Mouse (Mus musculus): Measurements from ENCODE around the gene Fgfr2. TPM values are rescaled to one million over a fixed set of nuclear protein-coding genes. Genes with fewer than 3 reads are reported as not detected.

Fgfr2 gene
- polyA plus RNA-seq, 1 experiment from 2014 or later: 33.9 TPM

DNA sequence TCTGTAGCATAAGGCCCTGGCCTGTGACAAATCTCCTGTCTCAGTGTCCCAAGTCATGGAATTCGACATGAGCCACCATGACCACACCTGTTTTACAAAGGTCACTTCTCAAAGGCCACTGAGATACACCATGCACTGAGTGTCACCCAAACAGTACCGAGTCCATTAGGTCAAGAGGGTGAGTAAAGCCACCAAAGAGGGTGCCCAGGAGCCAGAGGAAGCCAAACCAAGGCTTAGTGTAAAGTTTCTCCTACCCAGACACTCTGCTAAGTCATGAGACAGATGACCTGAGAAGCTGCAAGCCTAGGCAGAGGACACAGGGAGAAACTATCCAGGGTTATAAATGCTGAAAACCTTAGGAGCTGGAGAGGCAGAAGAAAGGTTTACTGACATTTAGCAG, 361.7 kb downstream of the Fgfr2 start:
- Histone ChIP-seq H3K9me3 (no peaks in the 10 kb centered on the region), H3K27ac (no peak overlapping the region), H3K27me3 (no peaks in the 10 kb centered on the region), H3K9ac (no peak overlapping the region), H3K4me3 (no peak overlapping the region), H3K4me1 (replicated peaks) (peaks cover 16% of the 10 kb centered on the region), H3K36me3 (peaks cover 42% of the 10 kb centered on the region), H3K4me2 (no peak overlapping the region)
- WGBS: 96% methylated on average over 2 of the region's 2 CpGs
- no peak for ATAC-seq (ENCODE audit: low FRiP score)

DNA sequence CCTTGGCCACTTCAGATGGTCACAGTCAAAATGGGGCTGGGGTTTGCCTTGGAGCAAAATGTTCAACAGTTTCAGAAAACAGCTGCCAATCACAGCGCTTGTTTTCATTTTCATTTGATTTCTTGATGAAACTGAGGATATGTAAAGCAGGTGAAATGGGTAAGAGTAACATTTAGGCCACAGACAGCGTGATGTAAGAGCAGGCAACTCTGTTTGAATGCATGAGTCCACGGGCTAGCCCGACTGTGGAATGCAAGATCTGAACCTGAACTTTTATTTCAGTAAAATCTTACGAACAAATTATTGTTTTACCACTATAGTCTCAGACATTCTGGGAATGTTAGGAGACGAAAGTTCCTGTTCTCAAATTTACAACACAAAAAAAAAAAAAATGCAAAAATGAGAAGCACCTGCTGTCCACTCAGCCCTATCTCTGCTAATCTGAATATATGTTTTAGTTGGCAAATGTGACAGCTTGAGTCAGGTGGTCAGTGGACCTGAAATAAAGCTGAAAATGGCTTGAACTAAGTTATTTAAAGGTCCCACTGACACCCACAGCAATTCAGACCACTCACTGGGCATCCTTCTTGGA, 362.5 kb downstream of the Fgfr2 start:
- H3K9ac ChIP-seq: no peak overlapping the region
- peaks cover 42% of the 10 kb centered on the region for H3K36me3 ChIP-seq
- H3K9me3 ChIP-seq: no peaks in the 10 kb centered on the region
- H3K27me3 ChIP-seq: no peaks in the 10 kb centered on the region
- peak overlapping the region; percentile 62; the same call in 1 of the 2 replicates for H3K27ac ChIP-seq
- WGBS: 95% methylated on average over 6 of the region's 6 CpGs
- H3K4me3 ChIP-seq: no peak overlapping the region
- peaks cover 15% of the 10 kb centered on the region for H3K4me1 ChIP-seq (replicated peaks)
- H3K4me2 ChIP-seq: no peak overlapping the region
- ATAC-seq (ENCODE audit: low FRiP score): no peak

DNA sequence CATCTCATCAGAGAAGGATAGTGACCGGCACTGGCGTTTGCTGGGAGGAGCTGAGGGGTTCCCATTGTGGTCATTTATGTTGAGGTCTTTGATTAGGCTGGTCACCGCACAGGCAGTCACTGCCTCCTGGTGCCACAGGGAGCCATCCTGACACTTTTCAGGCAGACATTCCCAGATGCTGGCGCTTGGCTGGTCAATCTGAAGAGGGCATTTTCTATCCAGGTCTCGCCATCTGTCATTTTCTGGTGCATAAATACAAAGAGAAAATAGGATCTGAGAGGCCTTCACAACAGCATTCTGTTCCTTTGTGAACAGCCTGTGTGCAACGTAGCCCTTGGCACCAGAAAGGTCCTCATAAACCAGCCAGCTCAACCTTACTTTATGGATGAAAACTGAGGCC, 363.2 kb downstream of the Fgfr2 start:
- Histone ChIP-seq H3K4me3 (no peak overlapping the region), H3K36me3 (peaks cover 42% of the 10 kb centered on the region), H3K4me1 (replicated peaks) (peaks cover 18% of the 10 kb centered on the region), H3K27ac (peak overlapping the region; percentile 62; the same call in 1 of the 2 replicates), H3K9ac (no peak overlapping the region; the same call in 1 of the 2 replicates), H3K4me2 (no peak overlapping the region), H3K27me3 (no peaks in the 10 kb centered on the region), H3K9me3 (no peaks in the 10 kb centered on the region)
- whole genome bisulfite sequencing: 57% methylated on average over 6 of the region's 6 CpGs
- ATAC-seq (ENCODE audit: low FRiP score): no peak

DNA sequence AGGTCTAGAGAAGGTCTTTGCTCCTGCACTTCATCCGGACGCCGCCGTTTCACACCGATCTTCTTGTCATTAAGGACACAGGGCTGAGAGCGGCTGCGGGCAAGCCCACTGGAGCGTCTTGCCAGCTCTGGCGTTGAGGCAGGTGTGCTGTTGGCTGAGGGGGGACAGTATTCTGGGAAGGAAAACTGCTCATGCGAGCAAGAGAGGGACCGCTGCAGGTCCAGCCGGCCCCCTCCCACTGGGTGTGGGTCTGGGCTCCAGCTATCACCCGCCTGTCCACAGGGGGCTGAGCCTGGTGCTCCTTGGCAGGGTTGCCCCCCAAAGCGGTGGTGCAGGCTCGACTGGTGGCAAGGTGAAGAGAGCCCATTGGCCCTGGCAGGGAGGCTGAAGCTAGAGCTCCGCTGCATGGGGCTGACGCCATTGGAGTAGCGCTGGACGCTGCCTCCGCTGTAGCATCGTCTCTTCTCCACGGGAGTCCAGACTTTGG, 363.7 kb downstream of the Fgfr2 start:
- no peak for ATAC-seq (ENCODE audit: low FRiP score)
- WGBS: 89% methylated on average over 22 of the region's 22 CpGs
- Histone ChIP-seq H3K4me2 (no peak overlapping the region), H3K9me3 (no peaks in the 10 kb centered on the region), H3K36me3 (peaks cover 42% of the 10 kb centered on the region), H3K4me1 (replicated peaks) (peaks cover 23% of the 10 kb centered on the region), H3K9ac (no peak overlapping the region; the same call in 1 of the 2 replicates), H3K4me3 (no peak overlapping the region), H3K27ac (0 out of 2 replicates have a peak overlapping the region, but pooled peaks have one; percentile 26), H3K27me3 (no peaks in the 10 kb centered on the region)

DNA sequence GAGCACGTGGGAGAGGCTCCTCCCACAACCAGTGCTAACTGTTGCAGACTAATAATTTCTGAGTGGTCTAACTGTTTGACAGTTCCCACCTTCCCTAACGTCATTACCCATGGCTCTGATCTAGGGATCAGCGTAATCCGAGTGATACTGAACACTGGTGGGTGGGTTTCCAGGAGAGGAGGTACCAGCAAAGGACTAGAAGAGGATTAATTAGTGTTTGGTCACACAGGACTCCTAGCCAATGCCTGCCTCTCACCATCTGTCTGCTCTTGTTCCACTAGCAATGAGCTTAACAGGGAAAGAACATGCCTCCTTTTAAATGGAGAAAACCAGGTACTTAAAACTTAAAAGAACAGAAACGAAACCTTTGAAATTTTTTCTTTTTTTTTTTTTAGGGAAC, 364.3 kb downstream of the Fgfr2 start:
- Histone ChIP-seq H3K9ac (no peak overlapping the region), H3K4me3 (no peak overlapping the region), H3K36me3 (peaks cover 37% of the 10 kb centered on the region), H3K27me3 (no peaks in the 10 kb centered on the region), H3K9me3 (no peaks in the 10 kb centered on the region), H3K27ac (no peak overlapping the region), H3K4me1 (replicated peaks) (peaks cover 29% of the 10 kb centered on the region), H3K4me2 (no peak overlapping the region)
- ATAC-seq (ENCODE audit: low FRiP score): no peak
- 78% methylated on average over 5 of the region's 5 CpGs for WGBS

DNA sequence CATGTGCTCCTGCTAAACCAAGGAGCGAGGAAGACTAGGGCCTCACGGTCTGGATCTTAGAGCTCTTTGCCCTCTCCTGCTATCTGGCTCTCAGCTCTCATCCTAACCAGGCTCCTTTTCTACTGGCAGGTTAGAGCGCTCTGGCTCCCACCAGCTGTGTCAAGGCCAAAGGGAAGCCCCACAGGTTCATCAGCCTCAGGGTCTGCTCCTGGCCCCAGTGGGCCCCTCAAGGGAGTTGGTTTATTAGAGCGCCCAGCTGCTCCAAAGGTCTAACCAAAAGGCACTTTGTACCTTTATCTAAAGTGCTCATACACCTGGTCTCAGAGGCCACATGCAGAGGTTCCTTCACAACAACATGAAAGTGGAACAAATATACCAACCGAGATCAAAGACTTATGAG, 366.8 kb downstream of the Fgfr2 start:
- Histone ChIP-seq H3K4me3 (no peak overlapping the region), H3K9ac (no peak overlapping the region), H3K27ac (no peak overlapping the region), H3K27me3 (no peaks in the 10 kb centered on the region), H3K4me2 (no peak overlapping the region), H3K9me3 (no peaks in the 10 kb centered on the region), H3K36me3 (peaks cover 34% of the 10 kb centered on the region), H3K4me1 (replicated peaks) (peaks cover 48% of the 10 kb centered on the region)
- 94% methylated on average over 5 of the region's 5 CpGs for WGBS
- ATAC-seq (ENCODE audit: low FRiP score): no peak

DNA sequence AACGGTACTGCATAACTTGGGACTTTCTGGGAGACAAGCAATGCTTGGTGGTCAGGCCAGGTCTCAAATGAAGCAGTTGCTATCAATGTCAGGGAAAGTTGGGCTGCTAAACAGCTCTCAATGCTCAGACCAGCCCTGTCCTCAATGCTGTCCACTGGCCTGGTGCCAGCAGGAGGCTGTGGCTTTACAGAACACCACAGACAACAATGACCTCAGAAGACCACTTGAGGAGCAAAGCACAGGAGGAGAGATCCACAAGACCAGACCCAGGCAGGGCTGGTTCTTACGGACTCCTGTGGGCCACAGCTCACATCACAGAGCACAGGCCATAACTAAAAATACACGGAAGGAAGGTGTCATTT, 368.8 kb downstream of the Fgfr2 start:
- Histone ChIP-seq H3K9me3 (no peaks in the 10 kb centered on the region), H3K27me3 (no peaks in the 10 kb centered on the region), H3K36me3 (peaks cover 26% of the 10 kb centered on the region), H3K4me1 (replicated peaks) (peaks cover 44% of the 10 kb centered on the region), H3K9ac (no peak overlapping the region), H3K27ac (peak overlapping the region; percentile 73), H3K4me3 (no peak overlapping the region), H3K4me2 (no peak overlapping the region)
- 74% methylated on average over 3 of the region's 3 CpGs for WGBS
- no peak for ATAC-seq (ENCODE audit: low FRiP score)

DNA sequence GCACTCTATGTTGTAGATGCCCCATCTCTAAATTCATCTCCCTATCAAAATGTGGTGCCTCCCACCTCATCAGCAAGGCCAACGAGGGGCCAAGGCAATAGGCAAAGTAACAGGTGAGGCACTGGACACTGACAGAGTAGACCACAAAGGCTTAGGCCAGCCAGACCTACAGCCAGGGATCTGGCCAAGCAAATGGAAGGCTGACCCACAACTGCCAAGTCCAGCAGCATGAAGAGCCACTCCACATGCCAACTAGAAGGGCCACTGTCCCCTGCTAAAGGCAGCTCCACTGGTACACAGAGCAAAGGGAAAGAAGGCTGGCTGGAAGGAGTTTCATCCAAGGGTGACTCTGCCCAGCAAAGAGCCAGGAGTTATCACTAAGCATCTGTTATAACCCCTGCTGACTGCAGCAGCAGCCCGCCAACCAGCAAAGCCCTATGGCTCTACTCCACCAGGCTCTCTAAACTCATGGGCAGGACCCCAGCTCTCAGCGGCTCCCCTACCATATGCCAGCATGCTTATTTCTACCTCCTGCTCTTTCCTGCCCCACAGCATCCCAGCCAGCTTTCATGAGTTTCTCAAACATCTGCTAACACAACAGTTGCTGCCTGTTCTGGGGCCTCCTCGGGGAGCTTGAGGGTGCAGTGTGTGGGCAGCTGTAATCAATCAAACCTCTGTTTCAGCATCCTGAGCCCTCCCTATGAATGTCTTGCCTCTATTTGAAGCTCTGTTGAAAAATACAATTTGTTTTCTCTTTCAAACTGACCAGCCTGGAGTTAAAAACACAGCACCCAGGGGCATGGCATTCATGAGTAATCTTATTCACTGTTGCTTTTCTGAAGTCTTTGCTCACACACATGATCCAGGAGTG, 369.4 kb downstream of the Fgfr2 start:
- peak; percentile 61; the same call in 1 of the 2 replicates for ATAC-seq (ENCODE audit: low FRiP score)

DNA sequence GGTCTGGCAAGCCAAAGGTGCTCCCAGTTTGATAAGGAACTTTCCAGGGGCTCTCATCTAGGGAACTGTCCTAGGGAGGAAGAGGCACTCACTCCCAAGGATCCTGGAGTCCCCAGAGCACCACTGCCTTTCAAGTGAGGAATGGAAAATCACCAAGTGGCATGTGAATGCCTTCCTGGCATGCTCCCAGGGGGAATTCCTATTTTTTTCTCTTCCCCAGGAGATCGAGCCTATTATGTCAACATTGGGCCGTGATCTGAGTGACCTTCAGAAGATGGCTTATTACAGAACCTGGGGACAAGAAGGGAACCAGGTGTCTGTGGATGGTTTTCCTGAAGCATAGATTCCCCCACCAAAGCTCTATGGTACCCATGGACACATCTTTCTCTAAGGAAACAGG, 371.4 kb downstream of the Fgfr2 start:
- Histone ChIP-seq H3K27ac (no peak overlapping the region), H3K9me3 (no peaks in the 10 kb centered on the region), H3K27me3 (no peaks in the 10 kb centered on the region), H3K4me3 (no peak overlapping the region), H3K9ac (no peak overlapping the region), H3K4me2 (no peak overlapping the region), H3K4me1 (replicated peaks) (peaks cover 49% of the 10 kb centered on the region), H3K36me3 (peaks cover 2% of the 10 kb centered on the region)
- 72% methylated on average over 2 of the region's 2 CpGs for WGBS
- no peak for ATAC-seq (ENCODE audit: low FRiP score)

More for the DNA sequence above, 369.4 kb downstream of the Fgfr2 start:
- no peaks in the 10 kb centered on the region for H3K27me3 ChIP-seq
- peaks cover 19% of the 10 kb centered on the region for H3K36me3 ChIP-seq
- H3K4me3 ChIP-seq: no peak overlapping the region
- H3K9me3 ChIP-seq: no peaks in the 10 kb centered on the region
- WGBS: 49% methylated on average over 4 of the region's 4 CpGs
- H3K4me1 ChIP-seq (replicated peaks): peaks cover 43% of the 10 kb centered on the region
- H3K9ac ChIP-seq: no peak overlapping the region
- H3K27ac ChIP-seq: peak overlapping the region; percentile 73
- no peak overlapping the region for H3K4me2 ChIP-seq

DNA sequence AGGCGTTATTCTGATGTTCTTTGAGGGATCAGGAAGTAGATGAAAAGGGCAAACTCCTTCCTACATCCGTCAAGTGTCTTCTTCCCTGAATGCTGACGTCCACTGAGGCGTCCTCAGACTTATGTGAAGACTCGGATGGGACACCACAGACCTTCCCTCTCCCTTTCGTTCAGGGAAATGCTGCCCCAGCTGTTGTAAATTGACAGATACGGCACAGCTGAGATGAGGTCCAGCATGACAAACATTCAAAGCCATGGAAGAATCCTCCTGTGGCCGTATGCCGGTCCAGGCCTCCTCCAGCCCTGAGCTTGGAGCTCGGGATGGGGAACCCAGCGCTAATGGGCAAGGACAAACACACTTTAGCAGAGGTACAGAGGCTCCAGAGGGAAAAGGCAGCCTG, 373.6 kb downstream of the Fgfr2 start:
- no peak overlapping the region for H3K4me3 ChIP-seq
- no peaks in the 10 kb centered on the region for H3K9me3 ChIP-seq
- ATAC-seq (ENCODE audit: low FRiP score): no peak
- H3K36me3 ChIP-seq: no peaks in the 10 kb centered on the region; the same call in 1 of the 2 replicates
- no peak overlapping the region for H3K4me2 ChIP-seq
- no peak overlapping the region for H3K27ac ChIP-seq
- peaks cover 33% of the 10 kb centered on the region for H3K4me1 ChIP-seq (replicated peaks)
- H3K27me3 ChIP-seq: no peaks in the 10 kb centered on the region
- H3K9ac ChIP-seq: no peak overlapping the region
- 94% methylated on average over 11 of the region's 11 CpGs for WGBS

DNA sequence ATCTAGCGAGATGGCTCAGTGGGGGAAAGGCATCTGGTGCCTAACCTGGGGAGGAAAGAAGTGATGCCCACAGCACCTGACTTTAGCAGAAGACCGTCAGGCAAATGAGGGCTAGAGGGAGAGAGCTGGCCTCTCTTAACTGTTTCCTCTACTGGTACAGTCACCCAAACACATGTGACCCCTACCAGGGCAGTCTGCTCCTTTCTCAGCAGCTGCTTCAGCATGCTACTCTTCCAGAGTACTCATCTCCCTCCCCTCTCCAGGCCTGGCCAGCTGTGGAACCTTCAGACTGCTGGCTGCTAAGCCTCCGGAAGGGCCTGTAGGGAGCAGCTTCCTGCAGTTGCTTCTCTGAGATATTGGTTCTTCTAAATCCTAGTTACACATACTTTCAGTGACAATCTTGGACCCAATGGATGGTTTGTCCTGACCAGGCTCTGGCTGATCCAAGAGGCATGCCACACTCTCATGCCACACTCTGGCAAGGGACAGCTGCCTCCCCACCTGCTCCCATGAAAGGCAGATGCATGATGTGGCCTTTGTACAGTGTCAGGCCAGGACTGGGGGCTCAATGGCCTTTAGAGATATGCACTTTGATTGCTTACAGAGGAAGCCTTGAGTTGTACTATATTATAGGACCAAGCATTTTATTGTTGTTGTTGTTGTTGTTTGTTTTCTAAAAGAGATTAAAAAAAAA, 374.9 kb downstream of the Fgfr2 start:
- H3K4me2 ChIP-seq: no peak overlapping the region
- no peaks in the 10 kb centered on the region for H3K27me3 ChIP-seq
- H3K9me3 ChIP-seq: no peaks in the 10 kb centered on the region
- H3K4me1 ChIP-seq (replicated peaks): peaks cover 20% of the 10 kb centered on the region
- no peak overlapping the region for H3K27ac ChIP-seq
- WGBS: 94% methylated on average over 3 of the region's 3 CpGs
- H3K9ac ChIP-seq: no peak overlapping the region
- H3K4me3 ChIP-seq: no peak overlapping the region
- ATAC-seq (ENCODE audit: low FRiP score): no peak
- no peaks in the 10 kb centered on the region; the same call in 1 of the 2 replicates for H3K36me3 ChIP-seq

DNA sequence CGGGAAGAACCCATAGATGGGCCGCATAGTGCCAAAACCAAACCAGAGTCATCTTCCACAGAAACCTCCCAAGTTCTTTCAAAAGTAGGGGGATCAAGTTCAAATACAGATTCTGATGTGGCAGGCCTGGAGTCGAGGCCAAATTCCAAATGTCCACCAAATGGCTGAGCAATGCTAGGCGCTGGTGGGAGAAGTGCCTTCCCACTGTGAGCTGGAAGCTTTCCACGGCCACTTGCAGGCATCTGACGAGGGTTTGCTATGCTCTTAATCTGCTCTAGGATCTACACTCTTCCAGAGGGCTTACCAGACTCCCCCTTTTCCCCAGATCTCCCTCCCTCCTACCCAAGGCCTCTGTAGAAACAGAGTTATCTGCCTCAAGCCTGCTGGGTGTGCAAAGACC, 376.1 kb downstream of the Fgfr2 start:
- Histone ChIP-seq H3K9ac (no peak overlapping the region), H3K36me3 (no peaks in the 10 kb centered on the region; the same call in 1 of the 2 replicates), H3K27ac (no peak overlapping the region), H3K9me3 (no peaks in the 10 kb centered on the region), H3K27me3 (no peaks in the 10 kb centered on the region), H3K4me1 (replicated peaks) (peaks cover 14% of the 10 kb centered on the region; the same call in 1 of the 2 replicates), H3K4me2 (no peak overlapping the region), H3K4me3 (no peak overlapping the region)
- 87% methylated on average over 6 of the region's 6 CpGs for WGBS
- ATAC-seq (ENCODE audit: low FRiP score): no peak
